Mouse (Mus musculus) limb, embryonic 15.5 days (tissue): ENCODE data around the gene Atp6v0a1. TPM values are rescaled to one million over a fixed set of nuclear protein-coding genes. Genes with fewer than 3 reads are reported as not detected.

Experiments used
- ATAC-seq: fragments of 200-750 bp; cut with Nextera tagmentation; 2 replicates; pipeline ENCODE4 v1.8.0; 2017; ENCODE audit warnings: low read depth, moderate TSS enrichment; ENCODE audit not compliant: insufficient number of reproducible peaks, low FRiP score, low TSS enrichment
- H3K27ac ChIP-seq: fragments of 300-500 bp; sonication (generic); 2 replicates; pipeline ENCODE4 v1.5.1; 2015; ENCODE audit warnings: moderate library complexity, mild to moderate bottlenecking, inconsistent platforms
- H3K27me3 ChIP-seq: fragments of 300-500 bp; sonication (generic); 2 replicates; pipeline ENCODE4 v1.6.1; 2015; ENCODE audit warnings: inconsistent platforms
- H3K36me3 ChIP-seq: fragments of 300-500 bp; sonication (generic); 2 replicates; pipeline ENCODE4 v1.6.1; 2015; ENCODE audit warnings: inconsistent platforms
- H3K4me1 ChIP-seq: fragments of 300-500 bp; sonication (generic); 2 replicates; pipeline ENCODE4 v1.6.1; 2015; ENCODE audit warnings: inconsistent platforms
- H3K4me2 ChIP-seq: fragments of 300-500 bp; sonication (generic); 2 replicates; pipeline ENCODE4 v1.6.1; 2015; ENCODE audit warnings: mild to moderate bottlenecking, inconsistent platforms
- H3K4me3 ChIP-seq: fragments of 300-500 bp; sonication (generic); 2 replicates; pipeline ENCODE4 v1.5.1; 2015; ENCODE audit warnings: mild to moderate bottlenecking, inconsistent platforms
- H3K9ac ChIP-seq: fragments of 300-500 bp; sonication (generic); 2 replicates; pipeline ENCODE4 v1.6.1; 2015; ENCODE audit warnings: inconsistent platforms
- H3K9me3 ChIP-seq: fragments of 300-500 bp; sonication (generic); 2 replicates; pipeline ENCODE4 v1.6.1; 2016; ENCODE audit warnings: inconsistent platforms
- WGBS: fragments of 180-500 bp; shearing (Covaris S2); methylation state at CpG from one replicate; pipeline ENCODE4 v1.1.7; 2015; 5-methylcytosine and 5-hydroxymethylcytosine counted together
- polyA plus RNA-seq: library from polyadenylated mRNA; unstranded; fragments of >200 nt; fragmentation: Nextera tagmentation; extraction: Ambion mirVana; gene quantifications from 2 replicates; pipeline ENCODE4 v1.2.1, GENCODE M21; 2015

Gene Atp6v0a1
- polyA plus RNA-seq, 1 experiment from 2014 or later: 43.6 TPM

- ATAC-seq: no peak
- WGBS: 3% methylated on average over 27 of the region's 27 CpGs
- H3K9me3 ChIP-seq: no peaks in the 10 kb centered on the region
- peak overlapping the region; percentile 28 for H3K4me2 ChIP-seq
- H3K27me3 ChIP-seq: peaks cover 57% of the 10 kb centered on the region
- H3K36me3 ChIP-seq: peaks cover 5% of the 10 kb centered on the region; the same call in 1 of the 2 replicates
- no peak overlapping the region for H3K27ac ChIP-seq
- H3K4me3 ChIP-seq: peak overlapping the region; percentile 15
- H3K9ac ChIP-seq: no peak overlapping the region
- peaks cover 30% of the 10 kb centered on the region for H3K4me1 ChIP-seq
Measured at GRCm38 (mm10) chr11:101079746-101080145, 70.5 kb downstream of the Atp6v0a1 start.

GRCm38 (mm10) chr11:101080421-101080820 is 71.2 kb downstream of the Atp6v0a1 start:
- Histone ChIP-seq H3K27me3 (peaks cover 57% of the 10 kb centered on the region), H3K4me1 (peaks cover 30% of the 10 kb centered on the region), H3K36me3 (peaks cover 9% of the 10 kb centered on the region; the same call in 1 of the 2 replicates), H3K4me2 (no peak overlapping the region), H3K27ac (no peak overlapping the region), H3K9me3 (no peaks in the 10 kb centered on the region), H3K9ac (no peak overlapping the region), H3K4me3 (no peak overlapping the region)
- no peak for ATAC-seq
- WGBS: 54% methylated on average over 5 of the region's 5 CpGs

- Histone ChIP-seq H3K27ac (peak overlapping the region; percentile 92), H3K9me3 (no peaks in the 10 kb centered on the region), H3K36me3 (peaks cover 13% of the 10 kb centered on the region; the same call in 1 of the 2 replicates), H3K4me2 (peak overlapping the region; percentile 94), H3K4me3 (peak overlapping the region; percentile 73), H3K27me3 (peaks cover 48% of the 10 kb centered on the region), H3K4me1 (peaks cover 42% of the 10 kb centered on the region), H3K9ac (0 out of 2 replicates have a peak overlapping the region, but pooled peaks have one; percentile 31)
- no peak for ATAC-seq
- WGBS: 8% methylated on average over 10 of the region's 10 CpGs
Measured at GRCm38 (mm10) chr11:101081659-101082058, 72.4 kb downstream of the Atp6v0a1 start.

DNA sequence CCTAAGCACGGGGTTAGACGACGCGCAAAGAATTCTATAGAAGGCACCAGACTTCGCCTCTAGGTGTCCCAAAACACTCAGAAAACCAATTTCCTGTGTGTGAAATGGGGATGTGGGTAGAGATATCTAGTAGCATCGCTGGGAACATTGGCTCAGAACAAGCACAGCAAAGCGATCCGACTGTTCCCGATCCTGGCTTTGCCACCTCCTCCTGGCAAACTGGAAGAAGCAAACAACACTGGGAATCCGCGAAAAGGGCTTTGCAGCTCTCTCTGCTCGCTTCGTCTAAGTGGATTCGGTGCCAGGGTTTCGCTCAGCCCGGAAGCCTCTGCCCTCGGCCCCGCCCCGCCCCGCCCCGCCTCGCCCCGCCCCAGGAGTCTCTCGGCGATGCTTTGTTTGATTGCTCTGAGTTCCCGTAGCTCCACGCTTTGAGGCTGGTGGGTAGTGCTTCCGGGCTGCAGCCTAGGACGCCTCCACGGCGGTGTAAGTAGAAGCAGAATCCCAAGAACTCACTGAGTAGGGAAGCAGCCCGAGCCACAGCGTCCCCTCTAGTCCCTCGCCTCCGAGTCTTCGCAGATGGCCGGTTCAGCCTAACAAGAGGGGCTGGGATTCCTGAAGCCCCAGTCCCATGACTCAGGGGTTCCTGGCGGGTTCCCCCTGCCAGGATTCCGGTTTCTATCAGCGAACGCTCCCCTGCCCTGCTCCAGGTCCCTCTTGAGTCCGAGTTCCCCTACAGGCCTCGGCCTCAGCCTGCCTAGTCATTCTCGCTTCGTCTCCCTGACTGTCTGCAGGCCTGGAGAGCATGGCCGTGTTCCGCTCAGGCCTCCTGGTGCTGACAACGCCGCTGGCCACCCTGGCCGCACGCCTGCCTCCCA is 73.2 kb downstream of the Atp6v0a1 start, which contains the start of gene Coasy:
Gene Coasy, plus strand, starts transcription at position 358 of the 875 bp plus-strand sequence.
- H3K9me3 ChIP-seq: no peaks in the 10 kb centered on the region
- H3K4me1 ChIP-seq: peaks cover 46% of the 10 kb centered on the region
- ATAC-seq: peak; percentile 88
- H3K4me3 ChIP-seq: peak within 1 kb of the TSS; percentile 73
- H3K27me3 ChIP-seq: peaks cover 41% of the 10 kb centered on the region
- H3K4me2 ChIP-seq: peak within 1 kb of the TSS; percentile 94
- under 1% methylated on average over 51 of the region's 51 CpGs for WGBS
- peaks cover 13% of the 10 kb centered on the region; the same call in 1 of the 2 replicates for H3K36me3 ChIP-seq
- peak within 1 kb of the TSS; percentile 92 for H3K27ac ChIP-seq
- peak within 1 kb of the TSS; percentile 95 for H3K9ac ChIP-seq

- Histone ChIP-seq H3K4me1 (peaks cover 53% of the 10 kb centered on the region), H3K4me2 (peak overlapping the region; percentile 94), H3K27ac (peak overlapping the region; percentile 92), H3K9ac (peak overlapping the region; percentile 95), H3K4me3 (peak overlapping the region; percentile 73), H3K9me3 (no peaks in the 10 kb centered on the region), H3K36me3 (peaks cover 13% of the 10 kb centered on the region; the same call in 1 of the 2 replicates), H3K27me3 (peaks cover 33% of the 10 kb centered on the region)
- 27% methylated on average over 19 of the region's 19 CpGs for WGBS
- no peak for ATAC-seq
Measured at GRCm38 (mm10) chr11:101083083-101083697, 73.9 kb downstream of the Atp6v0a1 start.

- 0 out of 2 replicates have a peak overlapping the region, but pooled peaks have one; percentile 17 for H3K27ac ChIP-seq
- no peak for ATAC-seq
- H3K4me2 ChIP-seq: 0 out of 2 replicates have a peak overlapping the region, but pooled peaks have one; percentile 5
- no peak overlapping the region for H3K4me3 ChIP-seq
- H3K9ac ChIP-seq: 0 out of 2 replicates have a peak overlapping the region, but pooled peaks have one; percentile 18
- H3K27me3 ChIP-seq: peaks cover 23% of the 10 kb centered on the region
- H3K4me1 ChIP-seq: peaks cover 58% of the 10 kb centered on the region
- 81% methylated on average over 14 of the region's 14 CpGs for WGBS
- H3K36me3 ChIP-seq: peaks cover 19% of the 10 kb centered on the region
- H3K9me3 ChIP-seq: no peaks in the 10 kb centered on the region
Measured at GRCm38 (mm10) chr11:101084246-101084645, 75.0 kb downstream of the Atp6v0a1 start.

DNA sequence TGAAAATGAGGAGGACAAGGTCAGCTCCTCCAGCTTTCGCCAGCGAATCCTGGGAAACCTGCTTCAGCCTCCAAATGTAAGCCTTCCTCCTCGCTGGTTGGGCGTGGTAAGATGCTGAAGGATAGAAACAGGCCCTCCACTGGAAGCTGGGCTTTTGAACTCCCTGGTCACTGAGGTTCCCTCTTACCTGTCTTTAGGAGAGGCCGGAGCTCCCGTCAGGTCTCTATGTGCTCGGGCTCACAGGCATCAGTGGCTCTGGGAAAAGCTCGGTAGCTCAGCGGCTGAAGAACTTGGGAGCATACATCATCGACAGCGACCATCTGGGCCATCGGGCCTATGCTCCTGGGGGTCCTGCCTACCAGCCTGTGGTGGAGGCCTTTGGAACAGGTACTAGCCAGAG is 75.6 kb downstream of the Atp6v0a1 start:
- no peak for ATAC-seq
- H3K4me1 ChIP-seq: peaks cover 52% of the 10 kb centered on the region
- H3K4me2 ChIP-seq: no peak overlapping the region
- H3K9me3 ChIP-seq: no peaks in the 10 kb centered on the region
- H3K36me3 ChIP-seq: peaks cover 25% of the 10 kb centered on the region
- H3K9ac ChIP-seq: no peak overlapping the region
- 85% methylated on average over 12 of the region's 12 CpGs for WGBS
- H3K27me3 ChIP-seq: peaks cover 17% of the 10 kb centered on the region
- no peak overlapping the region for H3K4me3 ChIP-seq
- H3K27ac ChIP-seq: peak overlapping the region; percentile 13; the same call in 1 of the 2 replicates

DNA sequence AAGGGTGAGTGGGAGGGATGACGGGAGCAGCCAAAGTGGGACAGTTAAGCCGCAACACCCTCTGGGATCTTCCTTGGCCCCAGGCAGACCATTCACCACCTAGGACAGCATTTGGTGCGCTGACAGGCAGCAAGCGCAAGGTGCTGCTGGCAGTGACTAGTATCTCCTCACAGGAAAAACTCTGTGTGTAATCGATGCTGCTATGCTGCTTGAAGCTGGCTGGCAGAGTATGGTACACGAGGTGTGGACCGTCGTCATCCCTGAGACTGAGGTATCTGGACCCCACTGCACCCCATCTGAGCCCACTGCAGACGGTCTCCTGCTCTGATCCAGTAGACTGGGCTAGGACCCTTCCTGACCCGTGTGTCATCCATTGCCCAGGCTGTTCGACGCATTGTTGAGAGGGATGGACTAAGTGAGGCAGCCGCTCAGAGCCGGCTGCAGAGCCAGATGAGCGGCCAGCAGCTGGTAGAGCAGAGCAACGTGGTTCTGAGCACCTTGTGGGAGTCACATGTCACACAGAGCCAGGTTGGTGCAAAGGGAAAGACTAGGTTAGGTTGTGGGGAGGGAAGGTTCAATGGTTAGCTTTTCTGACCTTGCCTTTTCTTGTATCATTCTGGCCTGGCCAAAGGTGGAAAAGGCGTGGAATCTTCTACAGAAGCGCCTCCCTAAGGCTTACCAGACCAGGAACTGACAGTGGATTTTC is 76.5 kb downstream of the Atp6v0a1 start:
- peaks cover 35% of the 10 kb centered on the region for H3K36me3 ChIP-seq
- no peak overlapping the region for H3K9ac ChIP-seq
- no peak for ATAC-seq
- peaks cover 7% of the 10 kb centered on the region for H3K27me3 ChIP-seq
- peaks cover 51% of the 10 kb centered on the region for H3K4me1 ChIP-seq
- WGBS: 91% methylated on average over 18 of the region's 18 CpGs
- H3K27ac ChIP-seq: no peak overlapping the region
- no peaks in the 10 kb centered on the region for H3K9me3 ChIP-seq
- H3K4me3 ChIP-seq: no peak overlapping the region
- no peak overlapping the region for H3K4me2 ChIP-seq

- no peak for ATAC-seq
Measured at GRCm38 (mm10) chr11:101086323-101086674, 77.0 kb downstream of the Atp6v0a1 start.

GRCm38 (mm10) chr11:101086756-101087681 is 77.8 kb downstream of the Atp6v0a1 start, which contains the start of gene Mlx:
Mlx (plus strand) TSS chr11:101087277.
- Histone ChIP-seq H3K9me3 (no peaks in the 10 kb centered on the region), H3K4me1 (peaks cover 46% of the 10 kb centered on the region), H3K27me3 (no peaks in the 10 kb centered on the region), H3K4me3 (peak within 1 kb of the TSS; percentile 69), H3K9ac (peak within 1 kb of the TSS; percentile 82), H3K27ac (peak within 1 kb of the TSS; percentile 85), H3K4me2 (peak within 1 kb of the TSS; percentile 84), H3K36me3 (peaks cover 47% of the 10 kb centered on the region)
- ATAC-seq: peak; percentile 83
- under 1% methylated on average over 51 of the region's 52 CpGs for WGBS

More at GRCm38 (mm10) chr11:101086323-101086674, 77.0 kb downstream of the Atp6v0a1 start:
- Histone ChIP-seq H3K9ac (no peak overlapping the region), H3K4me1 (peaks cover 51% of the 10 kb centered on the region), H3K4me2 (peak overlapping the region; percentile 84), H3K4me3 (peak overlapping the region; percentile 69), H3K27me3 (peaks cover 2% of the 10 kb centered on the region), H3K9me3 (no peaks in the 10 kb centered on the region), H3K27ac (peak overlapping the region; percentile 85), H3K36me3 (peaks cover 40% of the 10 kb centered on the region)
- 77% methylated on average over 6 of the region's 6 CpGs for WGBS
